Mouse (Mus musculus) effector memory CD4-positive, alpha-beta T cell, adult 7 months (primary cell): ENCODE data around the gene Arfgap2. TPM values are rescaled to one million over a fixed set of nuclear protein-coding genes. Genes with fewer than 3 reads are reported as not detected.

Source experiments
- polyA plus RNA-seq: library from polyadenylated mRNA; unstranded; fragments of 100-300 nt; shearing (Covaris generic); gene quantifications from one replicate; pipeline ENCODE4 v1.2.1, GENCODE M21; 2017

The Arfgap2 gene
- 85.0 TPM for polyA plus RNA-seq

DNA sequence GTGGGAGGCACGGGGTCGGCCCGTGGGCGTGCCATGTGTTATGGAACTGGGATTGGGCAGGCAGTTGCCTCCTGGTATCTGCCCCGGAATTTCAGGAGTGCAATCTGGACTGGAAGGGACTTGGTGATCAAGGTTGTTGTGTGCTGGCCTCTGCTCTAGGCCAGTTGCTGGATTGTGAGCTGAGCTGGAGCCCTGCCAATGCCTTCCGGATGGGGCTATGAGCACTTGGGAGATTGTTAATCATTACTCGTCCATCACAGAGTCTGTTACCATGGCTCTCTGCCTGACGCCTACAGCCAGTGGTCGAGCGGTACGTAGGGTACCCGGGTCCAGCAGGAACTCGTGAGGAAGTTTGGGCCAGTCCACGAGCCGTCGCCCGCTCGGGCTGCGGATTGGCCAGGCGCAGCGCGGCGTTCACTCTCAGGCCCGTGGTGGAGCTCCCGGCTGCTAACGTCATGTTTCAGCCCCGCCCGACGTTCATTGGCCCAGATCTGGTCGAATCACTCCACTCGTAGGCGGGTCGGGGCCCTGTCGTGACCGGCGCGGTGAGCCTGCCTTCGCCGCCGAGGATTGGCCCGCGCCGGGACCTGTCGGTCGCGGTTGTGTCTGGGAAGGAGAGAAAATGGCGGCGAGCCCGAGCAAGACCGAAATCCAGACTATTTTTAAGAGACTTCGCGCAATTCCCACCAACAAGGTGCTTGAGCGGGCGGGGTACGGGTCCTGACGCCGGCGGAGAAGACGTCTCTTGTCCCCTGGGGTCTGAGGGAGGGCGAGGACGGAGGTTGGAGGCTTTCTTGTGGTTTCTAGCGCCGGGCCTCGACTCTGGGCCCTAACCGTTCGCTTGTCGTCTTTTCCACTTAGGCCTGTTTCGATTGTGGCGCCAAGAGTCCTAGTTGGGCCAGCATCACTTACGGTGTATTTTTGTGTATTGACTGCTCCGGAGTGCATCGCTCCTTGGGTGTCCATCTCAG, at the start of gene Arfgap2:
Gene Arfgap2, plus strand, starts transcription at position 264 of the 971 bp plus-strand sequence.

DNA sequence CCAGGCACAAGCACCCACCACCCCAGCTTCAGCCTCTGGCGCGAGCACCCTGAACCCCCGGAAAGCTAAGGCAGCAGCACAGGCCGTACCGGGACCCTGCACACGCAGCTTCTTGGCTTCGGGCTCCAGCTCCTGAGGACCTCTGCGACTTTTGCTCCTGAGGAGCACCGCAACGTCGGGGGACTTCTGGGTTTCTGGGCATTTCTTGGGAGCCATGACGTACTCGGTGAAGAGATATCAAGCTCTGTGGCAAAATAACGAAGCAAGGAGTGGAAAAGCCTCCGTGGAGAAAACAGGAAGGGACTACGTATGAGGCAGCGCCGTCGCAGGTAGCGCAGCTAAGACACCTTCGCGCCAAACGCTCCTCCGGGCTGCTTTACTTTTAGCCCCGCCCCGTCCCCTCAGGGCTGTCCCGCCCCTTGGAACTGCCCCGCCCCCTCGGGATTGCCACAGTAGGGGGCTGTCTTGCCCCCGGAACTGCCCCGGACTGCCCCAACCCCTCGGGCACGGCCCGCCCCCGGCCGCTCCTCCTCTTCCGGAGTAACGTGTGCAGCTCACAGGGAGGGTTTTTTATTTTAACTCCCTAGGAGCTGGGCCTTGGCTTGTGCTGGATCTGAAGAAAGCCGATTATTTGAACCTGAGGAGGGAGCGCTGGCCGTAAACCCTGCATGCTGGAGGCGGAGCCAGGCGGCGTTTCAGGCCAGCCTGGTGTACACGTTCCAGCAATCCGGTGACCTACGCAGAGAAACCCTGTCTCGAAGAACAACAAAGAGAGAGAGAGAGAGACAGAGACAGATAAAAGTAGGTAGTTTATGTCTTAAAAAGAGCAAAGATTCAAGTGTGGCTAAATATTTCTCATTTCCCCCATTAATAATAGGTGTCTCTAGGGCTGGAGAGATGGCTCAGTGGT, 27.9 kb upstream of the Arfgap2 start, which contains the start of gene Ddb2:
Gene Ddb2, minus strand, starts transcription at position 382 of the 910 bp plus-strand sequence.

DNA sequence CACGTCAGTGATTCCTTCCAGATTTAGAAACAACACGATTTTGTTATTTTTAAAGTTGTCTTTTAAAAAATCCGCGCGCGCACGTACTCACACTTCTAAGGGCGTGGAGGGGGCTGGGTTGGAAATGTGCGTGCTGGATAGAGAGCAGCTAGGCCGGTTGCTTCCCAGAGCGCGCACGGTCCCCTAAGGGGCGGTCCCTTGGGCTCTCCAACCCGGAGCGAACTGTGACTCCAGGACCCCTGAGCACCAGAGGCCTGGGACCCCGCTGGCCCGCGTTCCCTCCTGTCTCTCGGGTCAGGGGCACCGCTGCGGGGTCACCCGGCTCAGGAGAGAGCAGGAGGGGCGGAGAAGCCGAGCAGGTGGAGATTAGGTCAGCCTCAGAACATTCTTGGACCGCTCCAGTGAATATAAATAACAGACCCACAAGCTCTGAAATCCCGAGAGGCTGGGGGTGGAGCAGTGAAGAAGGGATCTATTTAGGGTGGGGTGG, 9.1 kb upstream of the Arfgap2 start, which contains the start of gene Pacsin3:
Gene Pacsin3, plus strand, starts transcription at position 294 of the 490 bp plus-strand sequence.

Other genes starting within 250 kb of the Arfgap2 start
- gene Rapsn, start 229.4 kb upstream of the Arfgap2 start, polyA plus RNA-seq: 0.39 TPM
- 158 TPM for gene Psmc3, start 211.0 kb upstream of the Arfgap2 start, polyA plus RNA-seq
- 27.4 TPM for gene Slc39a13, start 194.6 kb upstream of the Arfgap2 start, polyA plus RNA-seq
- 1.4 TPM for gene Spi1, start 182.6 kb upstream of the Arfgap2 start, polyA plus RNA-seq
- gene Mybpc3, start 146.8 kb upstream of the Arfgap2 start, polyA plus RNA-seq: 0.12 TPM
- 227 TPM for gene Madd, start 81.1 kb upstream of the Arfgap2 start, polyA plus RNA-seq
- 0.63 TPM for gene Nr1h3, start 62.1 kb upstream of the Arfgap2 start, polyA plus RNA-seq
- 6.3 TPM for gene Acp2, start 62.1 kb upstream of the Arfgap2 start, polyA plus RNA-seq
- 84.5 TPM for gene Ddb2, start 28.0 kb upstream of the Arfgap2 start, polyA plus RNA-seq
- 3.8 TPM for gene Pacsin3, start 9.0 kb upstream of the Arfgap2 start, polyA plus RNA-seq
- gene 1110051M20Rik, start 179.7 kb downstream of the Arfgap2 start, polyA plus RNA-seq: 16.4 TPM
- gene Lrp4, start 192.5 kb downstream of the Arfgap2 start, polyA plus RNA-seq: 0.35 TPM